Mouse (Mus musculus): ENCODE measurements at regions not wholly inside any gene's neighbourhood (a gene's known extent, or its start where the extent isn't known, plus 50 kb on each side); places are given as distances from the start of the nearest gene placed in this dataset.

GRCm38 (mm10) chr16:5829071-5829470 is 56.1 kb upstream of the Rbfox1 start:
- Histone ChIP-seq H3K9ac (ENCODE audit: low read depth, low read length) (no peak overlapping the region), H3K4me2 (no peak overlapping the region), H3K36me3 (ENCODE audit: control insufficient read depth, insufficient read depth, low read length) (no peaks in the 10 kb centered on the region), H3K27ac (ENCODE audit: low read depth, low read length) (no peak overlapping the region), H3K27me3 (ENCODE audit: control insufficient read depth, insufficient read depth, low read length) (no peaks in the 10 kb centered on the region), H3K4me3 (ENCODE audit: low read depth, low read length) (no peak overlapping the region), H3K4me1 (ENCODE audit: control insufficient read depth, insufficient read depth, low read length) (no peaks in the 10 kb centered on the region), H3K9me3 (replicated peaks; ENCODE audit: control insufficient read depth, low read length) (no peaks in the 10 kb centered on the region)
- no peak for ATAC-seq (replicated peaks; ENCODE audit: insufficient number of reproducible peaks, low FRiP score, low TSS enrichment)
- 80% methylated on average over 9 of the region's 9 CpGs for WGBS (ENCODE audit: insufficient replicate concordance)

GRCm38 (mm10) chr16:5823316-5823715 is 61.8 kb upstream of the Rbfox1 start:
- WGBS (ENCODE audit: insufficient replicate concordance), result 33% methylated on average over 1 of the region's 1 CpGs
- ATAC-seq (replicated peaks; ENCODE audit: insufficient number of reproducible peaks, low FRiP score, low TSS enrichment), result no peak
- Histone ChIP-seq H3K4me3 (ENCODE audit: low read depth, low read length) (no peak overlapping the region), H3K9me3 (replicated peaks; ENCODE audit: control insufficient read depth, low read length) (no peaks in the 10 kb centered on the region), H3K4me1 (ENCODE audit: control insufficient read depth, insufficient read depth, low read length) (no peaks in the 10 kb centered on the region), H3K4me2 (no peak overlapping the region), H3K36me3 (ENCODE audit: control insufficient read depth, insufficient read depth, low read length) (no peaks in the 10 kb centered on the region), H3K27me3 (ENCODE audit: control insufficient read depth, insufficient read depth, low read length) (no peaks in the 10 kb centered on the region), H3K9ac (ENCODE audit: low read depth, low read length) (no peak overlapping the region), H3K27ac (ENCODE audit: low read depth, low read length) (no peak overlapping the region)

- no peaks in the 10 kb centered on the region for H3K9me3 ChIP-seq (replicated peaks; ENCODE audit: control insufficient read depth, low read length)
- 53% methylated on average over 3 of the region's 3 CpGs for WGBS (ENCODE audit: insufficient replicate concordance)
- no peak overlapping the region for H3K27ac ChIP-seq (ENCODE audit: low read depth, low read length)
- no peaks in the 10 kb centered on the region for H3K4me1 ChIP-seq (ENCODE audit: control insufficient read depth, insufficient read depth, low read length)
- H3K4me2 ChIP-seq, result no peak overlapping the region
- H3K4me3 ChIP-seq (ENCODE audit: low read depth, low read length), result no peak overlapping the region
- no peaks in the 10 kb centered on the region for H3K36me3 ChIP-seq (ENCODE audit: control insufficient read depth, insufficient read depth, low read length)
- H3K27me3 ChIP-seq (ENCODE audit: control insufficient read depth, insufficient read depth, low read length), result no peaks in the 10 kb centered on the region
- no peak overlapping the region for H3K9ac ChIP-seq (ENCODE audit: low read depth, low read length)
- no peak for ATAC-seq (replicated peaks; ENCODE audit: insufficient number of reproducible peaks, low FRiP score, low TSS enrichment)
These were observed 68.0 kb upstream of the Rbfox1 start for GRCm38 (mm10) chr16:5817166-5817565.

GRCm38 (mm10) chr16:5812245-5812820 is 72.8 kb upstream of the Rbfox1 start:
- Histone ChIP-seq H3K27me3 (ENCODE audit: control insufficient read depth, insufficient read depth, low read length) (no peaks in the 10 kb centered on the region), H3K4me2 (no peak overlapping the region), H3K36me3 (ENCODE audit: control insufficient read depth, insufficient read depth, low read length) (no peaks in the 10 kb centered on the region), H3K27ac (ENCODE audit: low read depth, low read length) (no peak overlapping the region), H3K9ac (ENCODE audit: low read depth, low read length) (no peak overlapping the region), H3K9me3 (replicated peaks; ENCODE audit: control insufficient read depth, low read length) (no peaks in the 10 kb centered on the region), H3K4me1 (ENCODE audit: control insufficient read depth, insufficient read depth, low read length) (no peaks in the 10 kb centered on the region), H3K4me3 (ENCODE audit: low read depth, low read length) (no peak overlapping the region)
- ATAC-seq (replicated peaks; ENCODE audit: insufficient number of reproducible peaks, low FRiP score, low TSS enrichment), result no peak
- WGBS (ENCODE audit: insufficient replicate concordance), result 87% methylated on average over 2 of the region's 2 CpGs

- Histone ChIP-seq H3K27ac (ENCODE audit: low read depth, low read length) (no peak overlapping the region), H3K36me3 (ENCODE audit: control insufficient read depth, insufficient read depth, low read length) (no peaks in the 10 kb centered on the region)
These were observed 73.5 kb upstream of the Rbfox1 start for GRCm38 (mm10) chr16:5811654-5811992.

GRCm38 (mm10) chr16:5810986-5811653 is 74.0 kb upstream of the Rbfox1 start:
- whole genome bisulfite sequencing (ENCODE audit: insufficient replicate concordance), result 49% methylated on average over 10 of the region's 10 CpGs
- Histone ChIP-seq H3K27ac (ENCODE audit: low read depth, low read length) (no peak overlapping the region), H3K36me3 (ENCODE audit: control insufficient read depth, insufficient read depth, low read length) (no peaks in the 10 kb centered on the region), H3K4me2 (no peak overlapping the region), H3K9me3 (replicated peaks; ENCODE audit: control insufficient read depth, low read length) (no peaks in the 10 kb centered on the region), H3K4me1 (ENCODE audit: control insufficient read depth, insufficient read depth, low read length) (no peaks in the 10 kb centered on the region), H3K9ac (ENCODE audit: low read depth, low read length) (no peak overlapping the region), H3K4me3 (ENCODE audit: low read depth, low read length) (no peak overlapping the region), H3K27me3 (ENCODE audit: control insufficient read depth, insufficient read depth, low read length) (no peaks in the 10 kb centered on the region)
- no peak for ATAC-seq (replicated peaks; ENCODE audit: insufficient number of reproducible peaks, low FRiP score, low TSS enrichment)

More at GRCm38 (mm10) chr16:5811654-5811992, 73.5 kb upstream of the Rbfox1 start:
- H3K27me3 ChIP-seq (ENCODE audit: control insufficient read depth, insufficient read depth, low read length), result no peaks in the 10 kb centered on the region
- H3K4me2 ChIP-seq, result no peak overlapping the region
- no peaks in the 10 kb centered on the region for H3K4me1 ChIP-seq (ENCODE audit: control insufficient read depth, insufficient read depth, low read length)
- no peaks in the 10 kb centered on the region for H3K9me3 ChIP-seq (replicated peaks; ENCODE audit: control insufficient read depth, low read length)
- H3K9ac ChIP-seq (ENCODE audit: low read depth, low read length), result no peak overlapping the region
- no peak for ATAC-seq (replicated peaks; ENCODE audit: insufficient number of reproducible peaks, low FRiP score, low TSS enrichment)
- 35% methylated on average over 2 of the region's 2 CpGs for WGBS (ENCODE audit: insufficient replicate concordance)
- H3K4me3 ChIP-seq (ENCODE audit: low read depth, low read length), result no peak overlapping the region

- Histone ChIP-seq H3K9ac (ENCODE audit: low read depth, low read length) (no peak overlapping the region), H3K9me3 (replicated peaks; ENCODE audit: control insufficient read depth, low read length) (no peaks in the 10 kb centered on the region), H3K27ac (ENCODE audit: low read depth, low read length) (no peak overlapping the region), H3K4me1 (ENCODE audit: control insufficient read depth, insufficient read depth, low read length) (no peaks in the 10 kb centered on the region), H3K4me3 (ENCODE audit: low read depth, low read length) (no peak overlapping the region), H3K4me2 (no peak overlapping the region), H3K27me3 (ENCODE audit: control insufficient read depth, insufficient read depth, low read length) (no peaks in the 10 kb centered on the region), H3K36me3 (ENCODE audit: control insufficient read depth, insufficient read depth, low read length) (no peaks in the 10 kb centered on the region)
- ATAC-seq (replicated peaks; ENCODE audit: insufficient number of reproducible peaks, low FRiP score, low TSS enrichment), result no peak
- WGBS (ENCODE audit: insufficient replicate concordance), result 64% methylated on average over 7 of the region's 7 CpGs
These were observed 87.0 kb upstream of the Rbfox1 start for GRCm38 (mm10) chr16:5798188-5798587.

GRCm38 (mm10) chr16:5792216-5792615 is 92.9 kb upstream of the Rbfox1 start:
- no peak for ATAC-seq (replicated peaks; ENCODE audit: insufficient number of reproducible peaks, low FRiP score, low TSS enrichment)
- no peak overlapping the region for H3K27ac ChIP-seq (ENCODE audit: low read depth, low read length)
- H3K9ac ChIP-seq (ENCODE audit: low read depth, low read length), result no peak overlapping the region
- no peak overlapping the region for H3K4me3 ChIP-seq (ENCODE audit: low read depth, low read length)
- WGBS (ENCODE audit: insufficient replicate concordance), result 21% methylated on average over 1 of the region's 1 CpGs
- no peaks in the 10 kb centered on the region for H3K36me3 ChIP-seq (ENCODE audit: control insufficient read depth, insufficient read depth, low read length)
- no peaks in the 10 kb centered on the region for H3K4me1 ChIP-seq (ENCODE audit: control insufficient read depth, insufficient read depth, low read length)
- H3K4me2 ChIP-seq, result no peak overlapping the region
- no peaks in the 10 kb centered on the region for H3K9me3 ChIP-seq (replicated peaks; ENCODE audit: control insufficient read depth, low read length)
- H3K27me3 ChIP-seq (ENCODE audit: control insufficient read depth, insufficient read depth, low read length), result no peaks in the 10 kb centered on the region

GRCm38 (mm10) chr16:5790161-5790560 is 95.0 kb upstream of the Rbfox1 start:
- no peak overlapping the region for H3K4me3 ChIP-seq (ENCODE audit: low read depth, low read length)
- WGBS (ENCODE audit: insufficient replicate concordance), result 72% methylated on average over 3 of the region's 3 CpGs
- ATAC-seq (replicated peaks; ENCODE audit: insufficient number of reproducible peaks, low FRiP score, low TSS enrichment), result no peak
- no peaks in the 10 kb centered on the region for H3K4me1 ChIP-seq (ENCODE audit: control insufficient read depth, insufficient read depth, low read length)
- no peaks in the 10 kb centered on the region for H3K9me3 ChIP-seq (replicated peaks; ENCODE audit: control insufficient read depth, low read length)
- no peak overlapping the region for H3K4me2 ChIP-seq
- no peaks in the 10 kb centered on the region for H3K27me3 ChIP-seq (ENCODE audit: control insufficient read depth, insufficient read depth, low read length)
- H3K9ac ChIP-seq (ENCODE audit: low read depth, low read length), result no peak overlapping the region
- no peaks in the 10 kb centered on the region for H3K36me3 ChIP-seq (ENCODE audit: control insufficient read depth, insufficient read depth, low read length)
- H3K27ac ChIP-seq (ENCODE audit: low read depth, low read length), result no peak overlapping the region
